Mouse (Mus musculus): ENCODE data around the gene Fgf3. TPM values are rescaled to one million over a fixed set of nuclear protein-coding genes. Genes with fewer than 3 reads are reported as not detected.

Gene Fgf3
- polyA plus RNA-seq, 2 experiments, result 0.10 to 0.13 TPM

GRCm38 (mm10) chr7:144862712-144863111 lies 24.8 kb downstream of the Fgf3 start:
- Histone ChIP-seq H3K9me3 (ENCODE audit: control insufficient read depth, low read length) (no peaks in the 10 kb centered on the region), H3K27me3 (ENCODE audit: control insufficient read depth, insufficient read depth, low read length) (peaks cover 67% of the 10 kb centered on the region), H3K4me3 (ENCODE audit: insufficient read depth in 1 of 2, low read depth in 2 of 2, low read length in 2 of 2) (no peak overlapping the region), H3K4me2 (ENCODE audit: low read depth) (no peak overlapping the region), H3K27ac (no peak overlapping the region), H3K36me3 (replicated peaks; ENCODE audit: control insufficient read depth, insufficient read depth, low read depth) (no peaks in the 10 kb centered on the region), H3K4me1 (replicated peaks; ENCODE audit: control insufficient read depth in 2 of 2, insufficient read depth in 2 of 2, low read length in 1 of 2) (no peaks in the 10 kb centered on the region), H3K9ac (replicated peaks) (no peak overlapping the region)
- 3% methylated on average over 18 of the region's 18 CpGs for WGBS (ENCODE audit: insufficient replicate concordance)
- no peak for ATAC-seq (ENCODE audit: insufficient read depth)
- TF ChIP-seq CTCF (IDR thresholded peaks at IDR 0.05; ENCODE audit: low read depth) (no peak), EP300 (IDR thresholded peaks at IDR 0.05; ENCODE audit: low read depth) (no peak)
- no peak for DNase-seq (ENCODE audit: low read depth in 3 of 3, low spot score in 3 of 3)

GRCm38 (mm10) chr7:144863196-144863595 lies 25.3 kb downstream of the Fgf3 start:
- TF ChIP-seq EP300 (IDR thresholded peaks at IDR 0.05; ENCODE audit: low read depth) (no peak), CTCF (IDR thresholded peaks at IDR 0.05; ENCODE audit: low read depth) (no peak)
- ATAC-seq (ENCODE audit: insufficient read depth) (no peak), DNase-seq (ENCODE audit: low read depth in 3 of 3, low spot score in 3 of 3) (no peak)
- no peak overlapping the region for H3K9ac ChIP-seq (replicated peaks)
- H3K27ac ChIP-seq, result no peak overlapping the region
- no peak overlapping the region for H3K4me3 ChIP-seq (ENCODE audit: insufficient read depth in 1 of 2, low read depth in 2 of 2, low read length in 2 of 2)
- peaks cover 67% of the 10 kb centered on the region for H3K27me3 ChIP-seq (ENCODE audit: control insufficient read depth, insufficient read depth, low read length)
- no peaks in the 10 kb centered on the region for H3K4me1 ChIP-seq (replicated peaks; ENCODE audit: control insufficient read depth in 2 of 2, insufficient read depth in 2 of 2, low read length in 1 of 2)
- H3K9me3 ChIP-seq (ENCODE audit: control insufficient read depth, low read length), result no peaks in the 10 kb centered on the region
- H3K36me3 ChIP-seq (replicated peaks; ENCODE audit: control insufficient read depth, insufficient read depth, low read depth), result no peaks in the 10 kb centered on the region
- no peak overlapping the region for H3K4me2 ChIP-seq (ENCODE audit: low read depth)
- 5% methylated on average over 11 of the region's 11 CpGs for WGBS (ENCODE audit: insufficient replicate concordance)

GRCm38 (mm10) chr7:144864160-144864670 lies 26.3 kb downstream of the Fgf3 start:
- peaks cover 66% of the 10 kb centered on the region for H3K27me3 ChIP-seq (ENCODE audit: control insufficient read depth, insufficient read depth, low read length)
- no peak overlapping the region for H3K4me2 ChIP-seq (ENCODE audit: low read depth)
- ATAC-seq (ENCODE audit: insufficient read depth) (no peak), DNase-seq (ENCODE audit: low read depth in 3 of 3, low spot score in 3 of 3) (no peak)
- H3K27ac ChIP-seq, result no peak overlapping the region
- TF ChIP-seq CTCF (IDR thresholded peaks at IDR 0.05; ENCODE audit: low read depth) (no peak), EP300 (IDR thresholded peaks at IDR 0.05; ENCODE audit: low read depth) (no peak)
- WGBS (ENCODE audit: insufficient replicate concordance), result 54% methylated on average over 3 of the region's 3 CpGs
- no peak overlapping the region for H3K9ac ChIP-seq (replicated peaks)
- H3K36me3 ChIP-seq (replicated peaks; ENCODE audit: control insufficient read depth, insufficient read depth, low read depth), result no peaks in the 10 kb centered on the region
- H3K4me3 ChIP-seq (ENCODE audit: insufficient read depth in 1 of 2, low read depth in 2 of 2, low read length in 2 of 2), result no peak overlapping the region
- no peaks in the 10 kb centered on the region for H3K9me3 ChIP-seq (ENCODE audit: control insufficient read depth, low read length)
- H3K4me1 ChIP-seq (replicated peaks; ENCODE audit: control insufficient read depth in 2 of 2, insufficient read depth in 2 of 2, low read length in 1 of 2), result no peaks in the 10 kb centered on the region

GRCm38 (mm10) chr7:144867161-144867560 lies 29.3 kb downstream of the Fgf3 start:
- ATAC-seq (ENCODE audit: insufficient read depth) (no peak), DNase-seq (ENCODE audit: low read depth in 3 of 3, low spot score in 3 of 3) (no peak)
- 41% methylated on average over 4 of the region's 4 CpGs for WGBS (ENCODE audit: insufficient replicate concordance)
- H3K9ac ChIP-seq (replicated peaks), result no peak overlapping the region
- peaks cover 36% of the 10 kb centered on the region for H3K27me3 ChIP-seq (ENCODE audit: control insufficient read depth, insufficient read depth, low read length)
- no peak overlapping the region for H3K4me2 ChIP-seq (ENCODE audit: low read depth)
- H3K9me3 ChIP-seq (ENCODE audit: control insufficient read depth, low read length), result no peaks in the 10 kb centered on the region
- H3K4me1 ChIP-seq (replicated peaks; ENCODE audit: control insufficient read depth in 2 of 2, insufficient read depth in 2 of 2, low read length in 1 of 2), result peaks cover 0 to under 1% of the 10 kb centered on the region in 2 experiments; a peak in 1 of 4 replicates
- H3K36me3 ChIP-seq (replicated peaks; ENCODE audit: control insufficient read depth, insufficient read depth, low read depth), result no peaks in the 10 kb centered on the region
- TF ChIP-seq EP300 (IDR thresholded peaks at IDR 0.05; ENCODE audit: low read depth) (no peak), CTCF (IDR thresholded peaks at IDR 0.05; ENCODE audit: low read depth) (no peak)
- H3K4me3 ChIP-seq (ENCODE audit: insufficient read depth in 1 of 2, low read depth in 2 of 2, low read length in 2 of 2), result no peak overlapping the region
- H3K27ac ChIP-seq, result no peak overlapping the region

GRCm38 (mm10) chr7:144867602-144868001 lies 29.7 kb downstream of the Fgf3 start:
- TF ChIP-seq EP300 (IDR thresholded peaks at IDR 0.05; ENCODE audit: low read depth), result no peak
- no peak for TF ChIP-seq CTCF (IDR thresholded peaks at IDR 0.05; ENCODE audit: low read depth)
- H3K27ac ChIP-seq, result no peak overlapping the region
- peaks cover 0 to 3% of the 10 kb centered on the region in 2 experiments; a peak in 2 of 4 replicates for H3K4me1 ChIP-seq (replicated peaks; ENCODE audit: control insufficient read depth in 2 of 2, insufficient read depth in 2 of 2, low read length in 1 of 2)
- H3K36me3 ChIP-seq (replicated peaks; ENCODE audit: control insufficient read depth, insufficient read depth, low read depth), result no peaks in the 10 kb centered on the region
- H3K27me3 ChIP-seq (ENCODE audit: control insufficient read depth, insufficient read depth, low read length), result peaks cover 32% of the 10 kb centered on the region
- H3K4me3 ChIP-seq (ENCODE audit: insufficient read depth in 1 of 2, low read depth in 2 of 2, low read length in 2 of 2), result no peak overlapping the region
- H3K9ac ChIP-seq (replicated peaks), result no peak overlapping the region
- ATAC-seq (ENCODE audit: insufficient read depth) (no peak), DNase-seq (ENCODE audit: low read depth in 3 of 3, low spot score in 3 of 3) (no peak)
- no peaks in the 10 kb centered on the region for H3K9me3 ChIP-seq (ENCODE audit: control insufficient read depth, low read length)
- H3K4me2 ChIP-seq (ENCODE audit: low read depth), result no peak overlapping the region
- WGBS (ENCODE audit: insufficient replicate concordance), result 60% methylated on average over 8 of the region's 8 CpGs
